Comparison of ENCODE assay signal across 9 mouse cellular contexts in the genomic region with DNA sequence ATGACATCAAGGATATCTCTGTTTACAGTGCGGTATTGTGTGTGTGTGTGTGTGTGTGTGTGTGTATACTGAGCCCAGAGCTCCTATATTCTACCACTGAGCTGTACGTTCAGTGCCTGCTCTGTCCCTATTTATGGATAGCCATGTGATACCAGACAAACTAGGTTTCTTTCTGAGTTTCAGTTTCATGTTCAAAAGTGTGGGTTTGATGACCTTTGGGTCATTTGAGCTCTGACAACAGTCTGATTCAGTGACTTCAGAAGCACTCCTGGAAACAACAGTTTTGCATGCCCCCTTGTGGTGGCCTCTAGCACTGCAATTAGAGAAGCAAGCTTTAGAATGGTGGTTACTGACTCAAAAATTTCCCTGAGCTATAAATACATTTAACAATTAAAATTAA. TPM values are rescaled to one million over a fixed set of nuclear protein-coding genes. Genes with fewer than 3 reads are reported as not detected.
A peak's percentile ranks its signal among the peaks of the same experiment; 100 is the strongest.
DNase-seq lines count a peak whose midpoint lies in the region; ATAC-seq and TF ChIP-seq lines count a peak whose summit lies in the region.
"Had no signal": no experiment of that assay in that cellular context is flagged by ENCODE, and none has a peak within 500 bp of the region (broad histone marks: within the 10 kb centered on the region; RNA-seq: fewer than 3 reads in every experiment).

No protein-coding gene starts in this region.

- H3K27ac ChIP-seq in kidney, adult 2 months (ENCODE audit: insufficient read depth, low read depth, low read length) = no peak overlapping the region
- H3K27ac ChIP-seq in limb, embryonic 11.5 days (replicated peaks; ENCODE audit: low read depth, low read length) = no peak overlapping the region
- no peak overlapping the region for H3K27ac ChIP-seq in neural tube, embryonic 11.5 days (ENCODE audit: low read depth, low read length)
- H3K27ac ChIP-seq: heart, embryonic 13.5 days had no signal

- POLR2A ChIA-PET in Patski (lab: Charles Lee) = interaction anchor here (0.7 to 1.0 kb wide), 2 partner anchors 256 to 279 kb away, joined by 3 read pairs; no protein-coding TSS in a partner anchor

- H3K36me3 ChIP-seq in kidney, adult 2 months (ENCODE audit: control insufficient read depth, insufficient read depth, low read length) = no peaks in the 10 kb centered on the region
- H3K36me3 ChIP-seq in limb, embryonic 11.5 days (ENCODE audit: control insufficient read depth, insufficient read depth, low read length) = no peaks in the 10 kb centered on the region
- H3K36me3 ChIP-seq in neural tube, embryonic 11.5 days (ENCODE audit: control insufficient read depth, insufficient read depth, low read length) = no peaks in the 10 kb centered on the region
- H3K36me3 ChIP-seq: heart, embryonic 13.5 days had no signal

- WGBS in kidney, adult 2 months = 66% methylated on average over 2 of the region's 2 CpGs
- 88% methylated on average over 2 of the region's 2 CpGs for WGBS in limb, embryonic 11.5 days
- WGBS in neural tube, embryonic 11.5 days = 89% methylated on average over 2 of the region's 2 CpGs

- TF ChIP-seq CTCF in Patski (IDR thresholded peaks at IDR 0.05) = peak; percentile 85
- TF ChIP-seq CTCF in kidney, adult 2 months (conservative IDR thresholded peaks at IDR 0.05; ENCODE audit: insufficient read depth, insufficient read length, low read depth, low read length) = peak; percentile 72

- H3K4me2 ChIP-seq in limb, embryonic 11.5 days (ENCODE audit: low read depth, severe bottlenecking) = no peak overlapping the region
- H3K4me2 ChIP-seq in neural tube, embryonic 11.5 days (ENCODE audit: low read depth) = no peak overlapping the region
- H3K4me2 ChIP-seq: heart, embryonic 13.5 days had no signal

- no peaks in the 10 kb centered on the region for H3K9me3 ChIP-seq in limb, embryonic 11.5 days (ENCODE audit: control insufficient read depth, low read length)
- H3K9me3 ChIP-seq in neural tube, embryonic 11.5 days (ENCODE audit: control insufficient read depth, low read length) = no peaks in the 10 kb centered on the region
- H3K9me3 ChIP-seq: heart, embryonic 13.5 days had no signal

- ATAC-seq in Patski = no peak
- ATAC-seq in limb, embryonic 11.5 days (ENCODE audit: insufficient number of reproducible peaks, low FRiP score, low TSS enrichment, low read depth) = no peak
- ATAC-seq in neural tube, embryonic 11.5 days (ENCODE audit: insufficient read depth, low FRiP score, low TSS enrichment) = no peak

- TF ChIP-seq POLR2A in kidney, adult 2 months (IDR thresholded peaks at IDR 0.05; ENCODE audit: low read depth, low read length) = no peak

- no peak overlapping the region for H3K9ac ChIP-seq in limb, embryonic 11.5 days (ENCODE audit: low read length)
- H3K9ac ChIP-seq in neural tube, embryonic 11.5 days (ENCODE audit: low read length) = no peak overlapping the region
- H3K9ac ChIP-seq: heart, embryonic 13.5 days had no signal

- CTCF ChIA-PET in Patski (lab: Charles Lee) = interaction anchor here (0.6 to 6.9 kb wide), 15 partner anchors 12 to 663 kb away, joined by 3 to 56 read pairs (median 4); no protein-coding TSS in a partner anchor

- peaks cover 5% of the 10 kb centered on the region; the same call in 1 of the 2 replicates for H3K4me1 ChIP-seq in kidney, adult 2 months (ENCODE audit: control insufficient read depth, insufficient read depth, low read length)
- H3K4me1 ChIP-seq in limb, embryonic 11.5 days (ENCODE audit: control insufficient read depth, insufficient read depth, low read length) = no peaks in the 10 kb centered on the region
- no peaks in the 10 kb centered on the region for H3K4me1 ChIP-seq in neural tube, embryonic 11.5 days (ENCODE audit: control insufficient read depth, insufficient read depth, low read length)

- H3K4me3 ChIP-seq in kidney, adult 2 months (ENCODE audit: insufficient read depth, low read depth, low read length) = no peak overlapping the region
- no peak overlapping the region for H3K4me3 ChIP-seq in limb, embryonic 11.5 days (ENCODE audit: low read depth, low read length)
- no peak overlapping the region for H3K4me3 ChIP-seq in neural tube, embryonic 11.5 days (ENCODE audit: low read depth, low read length)
- H3K4me3 ChIP-seq: heart, embryonic 13.5 days had no signal

- peaks cover 30% of the 10 kb centered on the region for H3K27me3 ChIP-seq in Patski
- no peaks in the 10 kb centered on the region for H3K27me3 ChIP-seq in kidney, adult 2 months (replicated peaks; ENCODE audit: control insufficient read depth, insufficient read depth, low read length)
- H3K27me3 ChIP-seq in limb, embryonic 11.5 days (ENCODE audit: control insufficient read depth, insufficient read depth, low read length) = no peaks in the 10 kb centered on the region
- H3K27me3 ChIP-seq in neural tube, embryonic 11.5 days (ENCODE audit: control insufficient read depth, insufficient read depth, low read length) = no peaks in the 10 kb centered on the region
- H3K27me3 ChIP-seq: heart, embryonic 13.5 days had no signal

- DNase-seq in A20 (ENCODE audit: low read depth, low spot score) (peak; percentile 81), Patski (ENCODE audit: low read depth, low spot score) (peak; percentile 17)
- DNase-seq in cerebellum, adult 8-10 months = peak; percentile 72
- DNase-seq in frontal cortex, postnatal 25 days (ENCODE audit: low spot score in 2 of 2) = peak; percentile 59 to 65
- peak; percentile 85 for DNase-seq in kidney, adult 2 months
- DNase-seq in limb, embryonic 11.5 days (ENCODE audit: low spot score) = peak; percentile 86
- DNase-seq in neural tube, embryonic 11.5 days (ENCODE audit: low spot score) = peak; percentile 77
- peak; percentile 23 to 42 for DNase-seq in thymus, adult 18-20 months

- in situ Hi-C loops in Patski (cut with MboI; ENCODE audit: low pct_unique_long_range_greater_than_20kb) = no loop called here

RNA-seq across cellular contexts. Expression of gene Tent2, which starts 50.9 kb away (rescaled TPM):
- polyA plus RNA-seq in Patski (2021) = 32.6 TPM
- polyA plus RNA-seq in kidney, adult 2 months (2012; rRNA removed) = 10.9 and 15.9 TPM in 2 replicates
- polyA plus RNA-seq in limb, embryonic 11.5 days (2014; fragmentation: Nextera tagmentation; extraction: Ambion mirVana) = 90.3 and 91.1 TPM in 2 replicates
- polyA plus RNA-seq in neural tube, embryonic 11.5 days (2014; fragmentation: Nextera tagmentation; extraction: Ambion mirVana) = 79.9 and 81.6 TPM in 2 replicates

RNA-seq across cellular contexts. Expression of gene Homer1, which starts 56.4 kb away (rescaled TPM):
- 15.1 TPM for polyA plus RNA-seq in Patski (2021)
- 2.5 and 2.7 TPM in 2 replicates for polyA plus RNA-seq in kidney, adult 2 months (2012; rRNA removed)
- 12.4 and 13.7 TPM in 2 replicates for polyA plus RNA-seq in limb, embryonic 11.5 days (2014; fragmentation: Nextera tagmentation; extraction: Ambion mirVana)
- polyA plus RNA-seq in neural tube, embryonic 11.5 days (2014; fragmentation: Nextera tagmentation; extraction: Ambion mirVana) = 14.0 and 16.4 TPM in 2 replicates

Comparison
In these comparisons a context has a peak if more than half of its experiments do, and no peak if none do; other contexts are left out.
1. DNase-seq: peak in every context shown above with its lines; median percentile 86 in limb, embryonic 11.5 days; 85 in kidney, adult 2 months; 81 in A20; 77 in neural tube, embryonic 11.5 days; 72 in cerebellum, adult 8-10 months; 62 in frontal cortex, postnatal 25 days; 32 in thymus, adult 18-20 months; 17 in Patski.